Mouse (Mus musculus): ENCODE measurements around the gene Rbpms2. TPM values are rescaled to one million over a fixed set of nuclear protein-coding genes. Genes with fewer than 3 reads are reported as not detected.
"Not testable (repeated sequence)": the region's sequence is repeated elsewhere in the genome, so short reads cannot be mapped to it uniquely, and the experiment has no call there.

Gene Rbpms2
- polyA plus RNA-seq, 1 experiment from 2014 or later = 3.6 TPM

- Histone ChIP-seq H3K27ac (replicated peaks) (no peak overlapping the region), H3K9me3 (no peaks in the 10 kb centered on the region), H3K27me3 (no peaks in the 10 kb centered on the region), H3K4me1 (no peaks in the 10 kb centered on the region), H3K4me2 (replicated peaks) (no peak overlapping the region), H3K9ac (replicated peaks) (no peak overlapping the region), H3K4me3 (no peak overlapping the region), H3K36me3 (no peaks in the 10 kb centered on the region)
- 57% methylated on average over 3 of the region's 3 CpGs for WGBS
- ATAC-seq (replicated peaks) = no peak
These were observed 16.5 kb downstream of the Rbpms2 start for GRCm38 (mm10) chr9:65645984-65646383.

- no peaks in the 10 kb centered on the region for H3K9me3 ChIP-seq
- no peak overlapping the region for H3K27ac ChIP-seq (replicated peaks)
- 99% methylated on average over 2 of the region's 2 CpGs for WGBS
These were observed 17.3 kb downstream of the Rbpms2 start for GRCm38 (mm10) chr9:65646782-65647181.

GRCm38 (mm10) chr9:65648730-65649129, 19.3 kb downstream of the Rbpms2 start:
- Histone ChIP-seq H3K36me3 (no peaks in the 10 kb centered on the region), H3K9ac (replicated peaks) (no peak overlapping the region), H3K27me3 (no peaks in the 10 kb centered on the region), H3K9me3 (no peaks in the 10 kb centered on the region), H3K27ac (replicated peaks) (no peak overlapping the region), H3K4me2 (replicated peaks) (no peak overlapping the region), H3K4me1 (no peaks in the 10 kb centered on the region), H3K4me3 (no peak overlapping the region)
- 92% methylated on average over 13 of the region's 13 CpGs for WGBS
- no peak for ATAC-seq (replicated peaks)

More at GRCm38 (mm10) chr9:65646782-65647181, 17.3 kb downstream of the Rbpms2 start:
- Histone ChIP-seq H3K27me3 (no peaks in the 10 kb centered on the region), H3K4me2 (replicated peaks) (no peak overlapping the region), H3K36me3 (no peaks in the 10 kb centered on the region), H3K4me1 (no peaks in the 10 kb centered on the region), H3K4me3 (no peak overlapping the region), H3K9ac (replicated peaks) (no peak overlapping the region)
- ATAC-seq (replicated peaks) = no peak

- Histone ChIP-seq H3K36me3 (no peaks in the 10 kb centered on the region), H3K4me2 (replicated peaks) (no peak overlapping the region), H3K4me1 (no peaks in the 10 kb centered on the region), H3K27me3 (no peaks in the 10 kb centered on the region), H3K4me3 (no peak overlapping the region), H3K9me3 (no peaks in the 10 kb centered on the region), H3K9ac (replicated peaks) (no peak overlapping the region), H3K27ac (replicated peaks) (no peak overlapping the region)
- no peak for ATAC-seq (replicated peaks)
- WGBS = 78% methylated on average over 1 of the region's 1 CpGs
These were observed 20.5 kb downstream of the Rbpms2 start for GRCm38 (mm10) chr9:65649997-65650396.

GRCm38 (mm10) chr9:65651957-65652356, 22.5 kb downstream of the Rbpms2 start:
- H3K4me1 ChIP-seq; H3K4me3 ChIP-seq; H3K27ac ChIP-seq (replicated peaks); H3K9me3 ChIP-seq; H3K4me2 ChIP-seq (replicated peaks); ATAC-seq (replicated peaks); H3K9ac ChIP-seq (replicated peaks); H3K27me3 ChIP-seq; H3K36me3 ChIP-seq: not testable (repeated sequence)
- 86% methylated on average over 1 of the region's 1 CpGs for WGBS

GRCm38 (mm10) chr9:65653741-65654140, 24.3 kb downstream of the Rbpms2 start:
- Histone ChIP-seq H3K4me2 (replicated peaks) (no peak overlapping the region), H3K4me3 (no peak overlapping the region), H3K4me1 (no peaks in the 10 kb centered on the region), H3K9me3 (no peaks in the 10 kb centered on the region), H3K27me3 (no peaks in the 10 kb centered on the region), H3K27ac (replicated peaks) (no peak overlapping the region), H3K9ac (replicated peaks) (no peak overlapping the region), H3K36me3 (no peaks in the 10 kb centered on the region)
- ATAC-seq (replicated peaks) = no peak
- WGBS = 93% methylated on average over 4 of the region's 4 CpGs

- 86% methylated on average over 3 of the region's 3 CpGs for WGBS
- ATAC-seq (replicated peaks) = no peak
- Histone ChIP-seq H3K36me3 (no peaks in the 10 kb centered on the region), H3K9me3 (no peaks in the 10 kb centered on the region), H3K9ac (replicated peaks) (no peak overlapping the region), H3K4me2 (replicated peaks) (no peak overlapping the region), H3K27ac (replicated peaks) (no peak overlapping the region), H3K4me1 (no peaks in the 10 kb centered on the region), H3K27me3 (no peaks in the 10 kb centered on the region), H3K4me3 (no peak overlapping the region)
These were observed 25.3 kb downstream of the Rbpms2 start for GRCm38 (mm10) chr9:65654700-65655237.

GRCm38 (mm10) chr9:65655540-65655939, 26.1 kb downstream of the Rbpms2 start:
- H3K4me2 ChIP-seq (replicated peaks) = no peak overlapping the region
- ATAC-seq (replicated peaks) = no peak
- H3K36me3 ChIP-seq = no peaks in the 10 kb centered on the region
- 91% methylated on average over 8 of the region's 8 CpGs for WGBS
- no peak overlapping the region for H3K27ac ChIP-seq (replicated peaks)
- H3K4me1 ChIP-seq = no peaks in the 10 kb centered on the region
- H3K4me3 ChIP-seq = no peak overlapping the region
- H3K9me3 ChIP-seq = no peaks in the 10 kb centered on the region
- no peaks in the 10 kb centered on the region for H3K27me3 ChIP-seq
- no peak overlapping the region for H3K9ac ChIP-seq (replicated peaks)

- no peaks in the 10 kb centered on the region for H3K27me3 ChIP-seq
- WGBS = 73% methylated on average over 3 of the region's 3 CpGs
- no peak overlapping the region for H3K4me2 ChIP-seq (replicated peaks)
- H3K4me1 ChIP-seq = no peaks in the 10 kb centered on the region
- no peaks in the 10 kb centered on the region for H3K36me3 ChIP-seq
- no peak overlapping the region for H3K9ac ChIP-seq (replicated peaks)
- H3K4me3 ChIP-seq = no peak overlapping the region
- no peak for ATAC-seq (replicated peaks)
- no peak overlapping the region for H3K27ac ChIP-seq (replicated peaks)
- no peaks in the 10 kb centered on the region for H3K9me3 ChIP-seq
These were observed 27.8 kb downstream of the Rbpms2 start for GRCm38 (mm10) chr9:65657218-65657617.

- H3K27ac ChIP-seq (replicated peaks) = no peak overlapping the region
- no peaks in the 10 kb centered on the region for H3K27me3 ChIP-seq
- H3K9me3 ChIP-seq = no peaks in the 10 kb centered on the region
- H3K4me2 ChIP-seq (replicated peaks) = no peak overlapping the region
- no peak overlapping the region for H3K9ac ChIP-seq (replicated peaks)
- WGBS = 63% methylated on average over 5 of the region's 5 CpGs
- H3K4me1 ChIP-seq = no peaks in the 10 kb centered on the region
- H3K36me3 ChIP-seq = no peaks in the 10 kb centered on the region
- no peak for ATAC-seq (replicated peaks)
- no peak overlapping the region for H3K4me3 ChIP-seq
These were observed 31.6 kb downstream of the Rbpms2 start for GRCm38 (mm10) chr9:65661029-65661428.

- H3K27me3 ChIP-seq = no peaks in the 10 kb centered on the region
- 88% methylated on average over 1 of the region's 1 CpGs for WGBS
- no peak for ATAC-seq (replicated peaks)
- H3K4me3 ChIP-seq = no peak overlapping the region
- no peak overlapping the region for H3K9ac ChIP-seq (replicated peaks)
- H3K27ac ChIP-seq (replicated peaks) = no peak overlapping the region
- H3K4me2 ChIP-seq (replicated peaks) = no peak overlapping the region
- H3K4me1 ChIP-seq = no peaks in the 10 kb centered on the region
- no peaks in the 10 kb centered on the region for H3K9me3 ChIP-seq
- H3K36me3 ChIP-seq = no peaks in the 10 kb centered on the region
These were observed 32.0 kb downstream of the Rbpms2 start for GRCm38 (mm10) chr9:65661493-65661892.

- Histone ChIP-seq H3K9me3 (no peaks in the 10 kb centered on the region), H3K27ac (replicated peaks) (no peak overlapping the region), H3K4me1 (no peaks in the 10 kb centered on the region), H3K27me3 (no peaks in the 10 kb centered on the region), H3K4me3 (no peak overlapping the region), H3K4me2 (replicated peaks) (no peak overlapping the region), H3K36me3 (no peaks in the 10 kb centered on the region), H3K9ac (replicated peaks) (no peak overlapping the region)
- 1% methylated on average over 3 of the region's 3 CpGs for WGBS
- ATAC-seq (replicated peaks) = no peak
These were observed 34.7 kb downstream of the Rbpms2 start for GRCm38 (mm10) chr9:65664163-65664562.

GRCm38 (mm10) chr9:65666042-65666441, 36.6 kb downstream of the Rbpms2 start:
- Histone ChIP-seq H3K4me2 (replicated peaks) (no peak overlapping the region), H3K4me1 (no peaks in the 10 kb centered on the region), H3K9ac (replicated peaks) (no peak overlapping the region), H3K4me3 (no peak overlapping the region), H3K27ac (replicated peaks) (no peak overlapping the region), H3K9me3 (no peaks in the 10 kb centered on the region), H3K27me3 (no peaks in the 10 kb centered on the region), H3K36me3 (no peaks in the 10 kb centered on the region)
- WGBS = 7% methylated on average over 5 of the region's 5 CpGs
- ATAC-seq (replicated peaks) = no peak
